Mouse (Mus musculus) urinary bladder, postnatal 25 days (tissue): Measurements from ENCODE around the gene Retn.

Experiments used
- DNase-seq: peaks from one replicate; pipeline ENCODE4 v3.0.0; 2022; ENCODE audit warnings: low spot score

Retn gene

DNA sequence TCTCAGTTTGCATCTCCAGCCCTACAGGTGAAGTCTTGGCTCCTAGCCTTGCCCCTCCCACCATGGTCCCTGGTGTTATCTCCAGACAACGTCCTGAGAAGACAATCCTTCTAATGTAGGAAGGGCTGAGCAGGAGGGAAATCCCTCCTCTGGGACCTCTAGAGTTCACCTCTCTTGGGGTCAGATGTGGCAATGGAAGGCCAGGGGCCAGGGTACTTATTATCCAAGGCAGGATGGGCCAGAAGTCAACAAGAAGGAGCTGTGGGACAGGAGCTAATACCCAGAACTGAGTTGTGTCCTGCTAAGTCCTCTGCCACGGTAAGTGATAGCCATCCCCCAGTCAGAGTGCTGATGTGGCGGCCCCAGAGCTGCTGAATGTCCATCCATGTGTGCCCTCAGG is at the start of gene Retn:
Retn (plus strand) TSS at position 245 of the 400 bp plus-strand sequence.
- DNase-seq, result no peak

DNA sequence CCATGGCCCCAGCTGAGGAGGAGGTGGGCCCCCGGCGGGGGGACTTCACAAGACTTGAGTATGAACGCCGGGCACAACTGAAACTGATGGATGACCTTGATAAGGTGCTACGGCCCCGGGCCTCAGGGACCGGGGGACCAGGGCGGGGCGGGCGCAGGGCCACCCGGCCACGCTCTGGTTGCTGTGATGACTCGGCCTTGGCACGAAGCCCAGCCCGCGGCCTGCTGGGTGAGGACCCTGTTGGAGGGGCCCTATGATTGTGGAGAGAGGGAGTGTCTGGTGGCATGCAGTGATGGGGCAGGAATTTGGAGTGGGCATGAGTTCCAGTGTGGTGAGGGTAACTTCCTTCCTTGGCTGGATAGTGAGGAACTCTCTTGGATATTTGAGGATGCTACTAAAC is 49.0 kb upstream of the Retn start:
- DNase-seq, result no peak

DNA sequence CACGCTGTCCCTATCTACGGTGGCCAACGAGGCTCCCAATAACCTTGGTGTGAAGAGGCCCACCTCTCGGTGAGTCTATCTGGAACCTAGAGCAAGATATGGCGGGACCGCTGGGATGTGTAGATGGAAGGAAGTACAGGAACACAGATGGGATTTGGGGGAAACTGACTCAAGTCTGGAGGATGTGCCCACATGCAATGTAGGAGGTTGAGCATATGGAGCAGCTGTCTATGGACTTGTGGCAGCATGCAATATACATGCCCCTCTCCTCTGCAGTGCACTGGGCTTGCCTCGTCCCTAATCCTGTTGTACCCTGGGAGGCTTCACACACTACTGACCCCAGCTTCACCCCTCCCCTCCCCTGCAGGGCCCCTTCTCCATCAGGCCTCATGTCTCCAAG is 47.7 kb upstream of the Retn start:
- DNase-seq, result no peak

DNA sequence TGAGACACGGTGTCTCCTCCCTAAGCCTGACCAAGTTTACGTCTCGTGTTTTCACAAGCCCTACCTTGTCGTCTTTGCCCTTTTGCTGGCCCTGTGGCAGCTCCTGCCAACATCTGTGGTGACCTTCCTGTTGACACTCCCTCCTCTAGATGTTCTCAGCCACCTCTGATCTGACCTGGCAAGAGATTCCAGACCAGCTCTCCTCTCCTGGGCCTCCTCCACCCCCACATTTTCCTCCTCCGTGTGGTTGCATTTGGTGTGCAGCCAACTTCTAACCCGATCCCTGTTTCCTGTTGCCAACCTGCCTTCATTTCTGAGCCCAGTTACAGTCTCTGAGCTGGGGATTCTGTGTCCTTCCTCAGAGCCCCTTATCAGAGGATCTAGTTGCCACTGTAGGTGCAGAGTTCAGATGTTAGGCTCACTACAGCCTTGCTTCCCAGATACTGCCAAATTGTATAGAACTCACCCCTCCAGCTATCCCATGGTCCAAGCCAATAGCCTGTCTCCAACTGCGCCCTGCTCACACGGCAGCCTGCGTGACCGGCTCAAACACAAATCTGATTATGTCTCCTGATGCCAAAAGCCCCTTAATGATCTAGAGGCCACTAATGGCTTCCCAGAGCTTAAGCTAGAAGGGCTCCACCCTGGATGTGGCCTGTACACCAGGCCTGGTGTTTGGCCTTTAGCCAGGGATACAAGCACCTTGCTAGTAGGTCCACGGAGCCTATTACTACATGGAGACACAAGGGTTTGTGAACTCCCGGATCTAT is 46.3 kb upstream of the Retn start:
- no peak for DNase-seq

DNA sequence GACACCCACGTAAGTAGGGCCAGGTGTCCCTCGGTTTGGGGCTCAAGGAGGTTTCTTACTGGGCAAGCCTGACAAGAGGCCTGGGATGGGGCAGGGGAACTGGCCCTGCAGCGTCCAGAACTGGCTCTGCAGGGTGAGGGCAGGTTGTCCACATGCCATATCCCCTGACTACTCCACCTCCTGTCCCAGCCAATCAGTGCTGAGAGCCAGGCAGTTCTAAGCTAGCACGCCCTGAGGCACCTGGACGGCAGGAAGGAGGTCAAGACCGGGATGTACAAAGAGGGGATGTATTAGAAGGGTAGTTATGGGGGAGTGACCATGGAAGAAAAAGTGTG is 45.8 kb upstream of the Retn start:
- no peak for DNase-seq

DNA sequence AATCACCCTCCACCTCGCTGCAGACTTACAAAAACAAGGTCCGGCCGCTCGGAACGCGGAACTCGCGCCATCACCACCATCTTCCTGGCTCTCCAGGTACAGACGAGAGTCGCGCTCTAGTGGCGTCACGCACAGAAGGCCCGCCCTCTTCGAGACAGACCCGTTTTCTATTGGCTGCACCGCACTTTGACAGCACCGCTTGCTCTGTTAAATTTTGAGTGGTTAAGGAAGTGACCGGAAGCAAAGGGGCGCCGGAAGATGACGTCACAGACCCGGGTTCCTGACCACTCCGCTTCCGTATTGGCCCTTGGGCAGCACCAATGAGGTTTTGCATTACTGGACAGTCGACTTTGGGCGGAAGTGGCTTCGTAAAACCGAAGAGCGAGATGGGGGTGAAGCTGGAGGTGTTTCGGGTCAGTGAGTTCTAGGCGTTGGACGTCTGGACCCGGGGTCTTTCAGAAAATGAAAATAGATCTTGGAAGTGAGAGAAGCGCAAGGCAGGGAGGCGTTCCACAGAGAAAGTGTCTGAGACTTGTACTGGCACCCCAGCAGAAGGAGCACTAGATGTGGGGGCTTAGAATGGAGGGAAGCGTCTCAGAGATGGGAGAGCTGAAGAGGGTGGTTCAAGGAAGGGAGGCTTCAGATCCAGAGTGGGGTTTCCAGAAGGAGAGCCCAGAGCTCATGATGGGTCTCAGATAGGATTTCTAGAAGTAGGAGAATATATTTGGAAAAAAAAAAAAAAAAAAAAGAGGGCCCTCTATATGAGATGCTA is 34.2 kb upstream of the Retn start, which contains the start of the genes Xab2 and Pet100:
Xab2 (minus strand) TSS at position 118 of the 772 bp plus-strand sequence.
Pet100 (plus strand) TSS at position 350 of the 772 bp plus-strand sequence.
- DNase-seq, result peak; percentile 95

DNA sequence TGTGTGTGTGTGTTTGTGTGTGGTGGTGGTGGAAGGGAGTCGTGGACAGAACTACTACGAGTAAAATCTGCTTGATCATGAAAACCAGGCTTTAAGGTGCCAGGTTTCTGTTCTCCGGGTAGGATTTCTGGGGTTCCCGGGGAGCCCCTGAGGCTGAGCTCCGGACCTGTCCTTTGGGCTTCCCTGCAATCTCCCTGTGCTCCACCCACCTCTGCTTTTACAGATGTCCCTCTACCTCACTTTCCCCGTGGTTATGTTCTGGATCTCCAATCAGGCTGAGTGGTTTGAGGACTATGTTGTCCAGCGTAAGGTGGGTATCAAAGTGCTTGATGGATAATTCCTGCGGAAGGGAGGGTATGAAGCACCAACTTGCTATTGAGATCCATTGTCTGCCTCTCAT is 33.5 kb upstream of the Retn start:
- no peak for DNase-seq

DNA sequence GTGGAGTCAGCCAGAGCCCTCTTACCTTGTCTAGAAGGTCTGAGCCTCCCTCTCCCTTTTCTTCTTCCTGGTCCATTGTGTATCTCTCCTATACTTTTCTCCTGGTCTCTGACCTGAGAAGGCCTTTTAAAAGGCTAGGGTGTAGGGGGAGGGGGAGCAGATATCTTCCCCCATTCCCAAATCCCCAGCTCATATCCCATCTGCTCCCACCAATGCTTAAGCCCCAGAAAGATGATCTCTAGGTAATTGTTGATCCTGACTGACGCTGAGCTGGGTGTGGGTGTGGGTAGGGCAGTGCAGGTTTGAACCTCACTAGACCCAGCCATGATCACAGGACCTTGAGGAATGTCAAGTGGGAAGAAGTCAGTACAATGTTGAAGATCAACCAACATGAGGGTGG is 30.1 kb upstream of the Retn start, which contains the start of gene Pcp2:
Pcp2 (minus strand) TSS at position 101 of the 400 bp plus-strand sequence.
- DNase-seq, result no peak

DNA sequence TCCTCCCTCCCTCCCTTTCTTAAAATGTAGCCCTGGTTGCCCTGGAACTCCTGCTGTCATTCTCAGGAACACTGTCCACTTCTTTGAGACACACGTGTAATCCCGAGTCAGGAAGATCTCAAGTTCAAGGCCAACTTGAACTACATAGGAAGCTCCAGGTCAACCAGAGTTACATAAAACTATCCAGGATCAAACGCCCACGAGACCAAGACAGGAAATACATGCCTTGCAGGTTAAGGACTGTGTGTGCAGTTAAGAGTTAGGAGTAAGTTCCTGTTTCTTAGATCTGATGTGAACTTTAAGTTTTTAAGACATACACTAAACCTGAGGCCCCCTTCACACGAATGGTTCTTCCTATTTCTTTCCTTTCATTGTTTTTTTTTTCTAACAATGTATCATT is 28.6 kb upstream of the Retn start:
- no peak for DNase-seq

DNA sequence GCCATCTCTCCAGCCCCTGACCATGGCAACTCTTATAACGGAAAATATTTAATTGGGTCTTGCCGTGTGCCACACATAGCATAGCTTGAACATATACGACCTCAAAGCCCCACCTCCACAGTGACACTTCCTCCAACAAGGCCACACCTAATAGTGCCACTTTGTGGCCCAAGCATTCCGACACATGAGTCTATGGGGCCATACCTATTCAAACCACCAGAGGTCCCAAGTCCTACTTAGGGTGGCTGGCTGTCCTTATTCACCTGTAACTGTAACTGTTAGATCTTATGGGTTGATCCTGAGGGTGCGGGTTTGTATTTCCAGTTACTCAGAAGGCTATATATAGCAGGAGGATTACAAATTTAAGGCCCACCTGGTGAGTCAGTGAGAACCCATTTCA is 27.6 kb upstream of the Retn start:
- no peak for DNase-seq

DNA sequence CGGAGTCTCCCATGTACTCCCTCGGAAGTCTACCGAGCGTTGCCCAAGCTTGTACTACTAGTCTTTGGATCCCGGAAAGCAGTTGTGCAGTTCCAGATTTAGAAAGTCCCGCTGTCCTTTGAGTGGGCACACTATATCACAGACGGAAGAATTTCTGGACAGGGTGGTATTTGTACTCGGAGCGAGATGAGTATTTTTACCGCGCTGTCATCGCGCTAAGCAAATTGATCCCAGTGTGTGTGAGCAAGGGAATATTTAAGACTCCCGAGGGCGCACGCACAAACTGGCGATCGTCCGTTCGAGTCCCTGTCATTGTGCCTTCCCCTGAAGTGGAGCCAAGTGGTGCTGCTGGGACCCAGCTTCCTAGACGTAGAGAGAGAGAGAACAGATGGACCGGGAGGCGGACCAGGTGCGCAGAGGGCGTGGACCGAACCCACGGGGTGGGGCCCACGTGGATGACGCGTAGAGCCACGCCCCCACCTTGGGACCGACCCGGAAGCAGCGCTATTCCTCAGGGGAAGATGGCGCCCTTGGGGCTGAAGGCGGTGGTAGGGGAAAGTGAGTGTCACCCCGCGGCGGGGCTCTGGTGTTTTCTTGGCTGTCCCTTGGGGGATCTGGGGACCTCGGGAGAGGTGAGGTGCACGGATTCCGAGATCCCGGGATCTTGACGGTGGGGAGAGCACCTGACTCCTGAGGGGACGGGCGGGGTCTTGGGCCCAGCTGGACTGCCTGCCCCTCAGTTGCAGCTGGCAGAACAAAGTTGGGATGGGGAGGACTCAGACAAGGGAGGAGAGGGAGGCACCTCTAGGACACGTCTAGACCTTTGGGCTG is 24.7 kb upstream of the Retn start, which contains the start of gene Stxbp2:
Stxbp2 (plus strand) TSS at position 309 of the 831 bp plus-strand sequence.
- DNase-seq, result peak; percentile 76

DNA sequence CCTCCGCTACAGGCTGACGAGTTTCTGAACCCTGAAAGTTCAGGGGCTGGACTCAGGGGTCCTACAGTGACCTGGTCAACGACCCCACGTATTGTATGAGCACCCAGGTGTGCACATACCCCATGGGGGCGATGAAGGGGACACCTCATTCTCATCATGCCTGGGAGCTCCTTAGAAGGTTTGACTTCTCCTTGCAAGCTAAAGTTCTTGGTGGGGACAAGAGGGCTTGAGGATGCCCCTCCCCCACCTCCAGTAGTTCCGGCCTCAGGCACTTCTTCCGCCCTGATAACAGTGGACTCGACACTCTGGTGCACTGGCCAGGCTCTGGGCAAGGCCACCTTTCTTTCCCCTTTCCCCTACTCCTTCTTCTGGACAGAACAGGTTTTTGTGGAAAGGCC is 24.1 kb upstream of the Retn start:
- no peak for DNase-seq

DNA sequence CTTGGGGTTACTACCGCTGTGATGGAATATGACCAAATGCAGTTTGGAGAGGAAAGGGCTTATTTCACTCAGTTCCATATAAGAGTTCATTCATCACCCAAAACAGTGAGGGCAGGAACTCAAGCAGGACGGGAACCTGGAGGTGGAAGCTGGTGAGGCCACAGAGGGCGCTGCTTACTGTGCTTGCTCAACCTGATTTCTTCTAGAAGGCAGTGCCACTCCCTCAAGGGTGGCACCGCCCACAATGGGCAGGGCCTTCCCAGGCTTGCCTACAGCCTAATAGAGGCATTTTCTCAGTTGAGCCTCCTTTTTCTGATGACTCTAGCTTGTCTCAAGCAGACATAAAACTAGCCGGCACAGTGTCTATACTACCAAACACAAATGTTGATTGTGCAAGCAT is 9.8 kb upstream of the Retn start:
- DNase-seq, result peak; percentile 44

DNA sequence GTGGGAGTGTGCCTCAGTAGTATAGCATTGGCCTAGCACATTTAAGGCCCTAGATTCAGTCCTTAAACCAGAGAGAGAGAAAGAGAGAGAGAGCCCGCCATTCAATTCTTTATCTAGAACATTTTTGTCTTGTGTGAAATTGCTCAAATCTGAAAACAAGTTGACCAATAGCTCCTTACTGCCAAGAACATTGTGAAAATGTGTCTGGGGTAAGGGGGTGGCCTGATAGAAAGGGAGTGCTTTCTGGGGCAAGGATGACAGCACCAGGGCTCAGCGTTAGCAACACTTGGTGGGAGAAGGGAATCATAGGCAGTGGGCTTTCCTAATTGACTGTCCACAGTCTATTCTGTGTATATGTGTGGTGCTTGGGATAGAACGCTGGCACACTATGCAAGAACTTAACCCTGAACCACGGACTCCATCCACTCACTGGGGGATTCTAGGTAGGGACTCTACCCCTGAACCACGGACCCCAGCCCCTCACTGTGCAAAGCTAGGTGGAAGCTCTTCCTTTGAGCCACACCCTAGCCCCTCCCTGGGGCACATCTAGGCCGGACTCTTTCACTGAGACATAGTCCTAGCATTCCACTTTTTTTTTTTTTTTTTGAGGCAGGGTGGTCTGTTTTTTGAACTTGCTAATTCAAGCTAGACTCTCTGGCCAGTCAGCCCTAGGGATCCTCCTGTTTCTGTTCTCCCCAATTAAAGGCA is 8.6 kb upstream of the Retn start:
- no peak for DNase-seq

DNA sequence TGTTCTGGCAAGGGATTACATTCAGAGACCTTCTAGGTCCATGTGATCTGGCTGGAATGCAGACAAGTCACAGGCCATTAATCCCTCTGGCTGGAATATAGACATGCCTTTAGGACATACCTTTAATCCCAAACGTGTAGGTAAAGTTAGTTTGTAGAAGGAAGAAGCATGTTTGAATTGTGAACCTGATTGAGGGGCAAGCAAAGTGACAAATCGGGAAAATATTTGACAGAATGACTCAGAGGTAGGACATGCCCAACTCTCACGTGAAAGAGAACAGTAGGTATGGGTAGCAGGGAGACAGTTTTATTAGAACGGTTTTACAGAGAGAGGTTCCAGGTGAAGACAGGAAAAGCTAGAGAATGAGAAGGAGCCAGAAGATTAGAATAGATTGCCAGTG is 8.0 kb upstream of the Retn start:
- no peak for DNase-seq

DNA sequence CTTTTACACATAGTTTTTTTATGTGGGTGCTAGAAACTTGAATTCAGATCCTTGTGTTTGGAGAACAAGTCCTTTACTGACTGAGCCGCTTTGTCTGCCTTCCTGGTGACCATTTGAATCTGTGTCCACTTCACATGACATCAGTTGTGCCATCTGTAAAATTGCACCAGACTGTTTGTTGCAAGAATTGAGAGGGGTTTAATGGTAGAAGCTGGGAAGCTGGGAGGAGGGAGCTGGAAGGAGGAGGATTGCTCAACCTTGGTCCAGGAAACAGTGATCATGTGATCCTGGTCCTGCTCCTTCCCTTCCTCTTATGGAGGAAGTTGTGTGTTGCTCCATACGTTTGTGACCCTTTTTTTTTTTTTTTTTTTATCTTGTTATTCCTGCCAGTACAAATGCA is 7.3 kb upstream of the Retn start:
- no peak for DNase-seq

DNA sequence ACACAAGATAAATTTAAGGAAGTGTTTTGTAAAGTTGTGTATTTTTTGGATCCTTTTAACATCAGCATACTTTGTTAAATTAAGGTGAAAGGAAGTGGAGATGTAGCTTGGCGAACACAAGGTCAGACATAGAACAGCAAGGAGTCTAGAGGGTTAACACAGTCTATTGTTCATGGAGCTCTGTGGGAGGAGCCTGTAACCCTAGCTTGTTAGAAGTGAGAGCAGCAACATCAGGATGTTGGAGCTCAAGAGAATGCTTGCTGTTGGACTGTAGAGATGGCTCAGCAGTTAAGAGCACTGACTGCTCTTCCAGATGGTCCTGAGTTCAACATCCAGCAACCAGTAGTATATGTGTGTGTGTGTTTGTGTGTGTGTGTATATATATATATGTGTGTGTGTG is 6.6 kb upstream of the Retn start:
- DNase-seq, result no peak

DNA sequence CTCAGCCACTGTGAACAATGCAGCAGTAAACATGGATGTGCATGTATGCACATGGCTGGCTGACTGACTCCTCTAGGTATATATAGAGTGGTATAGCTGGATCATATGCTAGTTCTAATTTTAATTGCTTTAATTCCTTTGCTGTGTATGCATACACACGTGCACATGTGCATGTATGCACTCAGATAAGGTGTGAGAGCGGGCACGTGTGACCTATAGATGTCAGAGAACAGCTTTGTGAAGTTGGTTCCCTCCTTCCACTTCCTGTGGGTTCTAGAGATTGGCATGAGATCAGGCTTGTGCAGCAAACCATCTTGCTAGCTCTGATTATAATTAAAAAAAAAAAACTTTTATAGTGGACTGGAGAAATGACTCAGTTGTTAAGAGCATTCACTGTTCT is 2.7 kb upstream of the Retn start:
- DNase-seq, result no peak

DNA sequence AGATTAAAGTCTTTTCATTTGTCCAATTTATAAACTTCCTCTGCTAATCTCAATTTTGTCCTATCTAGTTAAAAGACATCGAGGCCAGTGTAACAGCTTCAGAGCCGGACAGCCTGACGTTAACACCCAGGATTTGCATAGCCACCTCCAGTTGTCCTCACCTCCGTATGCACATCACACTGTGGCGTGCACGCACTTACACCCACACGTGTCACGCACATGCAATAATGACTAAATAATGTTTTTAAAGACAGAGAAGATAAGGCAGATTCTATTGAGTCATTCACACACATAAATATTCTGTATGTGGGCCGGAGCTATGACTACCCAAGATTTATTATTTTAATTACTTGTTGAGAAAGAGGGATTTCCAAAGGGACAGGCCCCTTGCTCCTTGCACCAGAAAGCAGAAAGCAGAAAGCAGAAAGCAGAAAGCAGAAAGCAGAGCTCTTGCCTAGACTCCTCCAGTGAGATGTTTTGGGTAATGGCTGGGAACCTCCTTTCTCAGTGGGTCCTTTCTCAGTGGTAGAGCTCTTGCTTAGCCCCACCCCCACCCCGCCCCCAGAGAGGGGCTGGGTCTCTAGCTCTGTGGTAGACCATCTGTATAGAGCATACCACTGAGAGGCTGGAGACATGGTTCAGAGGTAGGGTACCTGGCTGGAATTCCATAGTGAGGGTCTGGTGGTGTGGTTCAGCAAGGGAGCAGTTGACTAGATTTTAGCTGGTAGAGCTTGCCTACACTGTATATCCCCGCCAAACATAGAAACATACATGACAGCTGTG is 653 bp upstream of the Retn start:
- DNase-seq, result no peak

DNA sequence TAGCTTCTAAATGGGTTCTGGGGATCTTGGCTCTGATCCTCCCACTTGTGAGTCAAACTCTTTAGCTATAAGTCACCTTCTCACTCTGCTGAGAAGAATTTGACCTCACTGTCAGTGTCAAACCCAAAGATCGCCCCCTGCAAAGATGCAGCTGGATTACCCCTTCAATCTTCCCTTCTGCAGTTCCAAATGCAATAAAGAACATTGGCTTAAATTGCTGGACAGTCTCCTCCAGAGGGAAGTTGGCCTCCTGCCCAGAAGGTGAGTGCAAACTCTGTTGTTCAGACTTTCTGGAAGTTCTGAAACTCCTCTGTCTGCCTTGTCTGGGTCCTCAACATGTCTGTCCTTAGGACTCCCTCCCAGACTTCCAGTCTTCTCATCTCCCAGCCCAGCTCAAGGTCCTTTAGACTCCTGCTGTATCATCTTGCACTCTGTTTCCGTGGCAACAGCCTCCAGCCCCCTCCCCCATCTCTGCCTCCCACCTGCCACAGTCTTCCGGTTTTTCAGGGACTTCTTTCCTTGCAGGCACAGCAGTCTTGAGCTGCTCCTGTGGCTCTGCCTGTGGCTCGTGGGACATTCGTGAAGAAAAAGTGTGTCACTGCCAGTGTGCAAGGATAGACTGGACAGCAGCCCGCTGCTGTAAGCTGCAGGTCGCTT is 1.3 kb downstream of the Retn start:
- DNase-seq, result no peak

DNA sequence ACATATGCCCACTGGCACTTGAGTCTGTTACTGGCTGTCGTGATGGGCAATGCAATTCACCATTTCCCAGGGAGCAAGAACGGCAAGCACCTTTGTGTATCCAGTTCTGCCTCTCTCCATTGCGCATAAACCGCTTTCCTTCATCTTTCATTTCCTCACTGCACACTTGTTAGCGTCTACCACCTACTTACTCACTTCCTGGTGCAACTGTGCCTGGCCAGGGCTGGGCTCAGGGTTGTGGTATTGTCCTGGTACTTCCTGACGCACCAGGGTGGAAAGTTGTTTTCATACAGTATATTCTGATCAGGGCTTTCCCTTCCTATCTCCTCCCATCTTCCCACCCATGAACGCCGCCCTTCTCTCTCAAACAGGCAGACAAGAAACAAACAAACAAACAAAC is 5.3 kb downstream of the Retn start:
- DNase-seq, result no peak
